Mouse (Mus musculus) testis, adult 2 months (tissue): Measurements from ENCODE around the gene Adcyap1r1. TPM values are rescaled to one million over a fixed set of nuclear protein-coding genes. Genes with fewer than 3 reads are reported as not detected.

Experiments
- H3K27ac ChIP-seq: fragments of 200-500 bp; 2 replicates; pipeline ENCODE4 v1.5.1; 2012; ENCODE audit warnings: low read depth, low read length; ENCODE audit not compliant: control insufficient read depth, insufficient read depth
- H3K27me3 ChIP-seq: fragments of 200-500 bp; 2 replicates; pipeline ENCODE4 v1.6.1; 2012; ENCODE audit warnings: mild to moderate bottlenecking, low read length, moderate library complexity; ENCODE audit not compliant: control insufficient read depth, insufficient read depth
- H3K36me3 ChIP-seq: fragments of 200-500 bp; 2 replicates; pipeline ENCODE4 v1.6.1; 2012; ENCODE audit warnings: mild to moderate bottlenecking, low read length; ENCODE audit not compliant: control insufficient read depth, insufficient read depth
- H3K4me1 ChIP-seq: fragments of 200-500 bp; 2 replicates; pipeline ENCODE4 v1.6.1; 2012; ENCODE audit warnings: low read length; ENCODE audit not compliant: control insufficient read depth, insufficient read depth
- H3K4me3 ChIP-seq: fragments of 200-500 bp; 2 replicates; pipeline ENCODE4 v1.5.1; 2012; ENCODE audit warnings: low read depth, mild to moderate bottlenecking, low read length, moderate library complexity, mixed read lengths; ENCODE audit not compliant: control insufficient read depth
- CTCF ChIP-seq: fragments of 200-500 bp; IDR thresholded peaks from 2 replicates; pipeline ENCODE4 v1.5.1; 2012; ENCODE audit warnings: low read depth, mild to moderate bottlenecking, inconsistent platforms, low read length, moderate library complexity; ENCODE audit not compliant: control insufficient read depth, insufficient read depth, insufficient replicate concordance
- POLR2A ChIP-seq: fragments of 200-500 bp; IDR thresholded peaks from 2 replicates; pipeline ENCODE4 v1.6.1; 2012; ENCODE audit warnings: low read depth, mild to moderate bottlenecking, inconsistent platforms, low read length, moderate library complexity; ENCODE audit not compliant: control insufficient read depth
- polyA plus RNA-seq: library from polyadenylated mRNA; depleted of rRNA; stranded (reverse); fragments of >200 nt; gene quantifications from 2 replicates; pipeline ENCODE4 v1.2.3, GENCODE M21; 2012

The Adcyap1r1 gene
- polyA plus RNA-seq, 1 experiment, result 0.64 TPM

- no peaks in the 10 kb centered on the region for H3K36me3 ChIP-seq
- no peak for TF ChIP-seq CTCF
- no peak for TF ChIP-seq POLR2A
- no peak overlapping the region for H3K4me3 ChIP-seq
- H3K27me3 ChIP-seq, result no peaks in the 10 kb centered on the region
- no peak overlapping the region for H3K27ac ChIP-seq
- no peaks in the 10 kb centered on the region for H3K4me1 ChIP-seq
Measured at GRCm38 (mm10) chr6:55483360-55483759, 31.6 kb downstream of the Adcyap1r1 start.

GRCm38 (mm10) chr6:55484224-55484623 is 32.4 kb downstream of the Adcyap1r1 start:
- no peak for TF ChIP-seq POLR2A
- no peak for TF ChIP-seq CTCF
- H3K27ac ChIP-seq, result no peak overlapping the region
- no peaks in the 10 kb centered on the region for H3K4me1 ChIP-seq
- no peaks in the 10 kb centered on the region for H3K27me3 ChIP-seq
- H3K4me3 ChIP-seq, result no peak overlapping the region
- H3K36me3 ChIP-seq, result no peaks in the 10 kb centered on the region

GRCm38 (mm10) chr6:55485216-55485615 is 33.4 kb downstream of the Adcyap1r1 start:
- no peak for TF ChIP-seq CTCF
- no peak for TF ChIP-seq POLR2A
- H3K36me3 ChIP-seq, result no peaks in the 10 kb centered on the region
- no peak overlapping the region for H3K27ac ChIP-seq
- no peak overlapping the region for H3K4me3 ChIP-seq
- H3K4me1 ChIP-seq, result no peaks in the 10 kb centered on the region
- H3K27me3 ChIP-seq, result no peaks in the 10 kb centered on the region

GRCm38 (mm10) chr6:55487726-55488125 is 35.9 kb downstream of the Adcyap1r1 start:
- H3K4me1 ChIP-seq, result no peaks in the 10 kb centered on the region
- no peaks in the 10 kb centered on the region for H3K36me3 ChIP-seq
- H3K4me3 ChIP-seq, result no peak overlapping the region
- no peak overlapping the region for H3K27ac ChIP-seq
- TF ChIP-seq CTCF (no peak), POLR2A (no peak)
- H3K27me3 ChIP-seq, result no peaks in the 10 kb centered on the region

- Histone ChIP-seq H3K27ac (no peak overlapping the region), H3K27me3 (no peaks in the 10 kb centered on the region), H3K4me1 (no peaks in the 10 kb centered on the region), H3K36me3 (no peaks in the 10 kb centered on the region), H3K4me3 (no peak overlapping the region)
- no peak for TF ChIP-seq POLR2A
- no peak for TF ChIP-seq CTCF
Measured at GRCm38 (mm10) chr6:55496201-55496600, 44.4 kb downstream of the Adcyap1r1 start.

- Histone ChIP-seq H3K4me3 (no peak overlapping the region), H3K27me3 (no peaks in the 10 kb centered on the region), H3K4me1 (no peaks in the 10 kb centered on the region), H3K36me3 (no peaks in the 10 kb centered on the region), H3K27ac (no peak overlapping the region)
- TF ChIP-seq CTCF (no peak), POLR2A (no peak)
Measured at GRCm38 (mm10) chr6:55498753-55499152, 47.0 kb downstream of the Adcyap1r1 start.

GRCm38 (mm10) chr6:55501061-55501460 is 49.3 kb downstream of the Adcyap1r1 start:
- no peak for TF ChIP-seq CTCF
- no peak for TF ChIP-seq POLR2A
- H3K27me3 ChIP-seq, result no peaks in the 10 kb centered on the region
- H3K4me1 ChIP-seq, result no peaks in the 10 kb centered on the region
- H3K36me3 ChIP-seq, result no peaks in the 10 kb centered on the region
- H3K27ac ChIP-seq, result no peak overlapping the region
- no peak overlapping the region for H3K4me3 ChIP-seq

GRCm38 (mm10) chr6:55502309-55502708 is 50.5 kb downstream of the Adcyap1r1 start:
- no peak overlapping the region for H3K4me3 ChIP-seq
- no peaks in the 10 kb centered on the region for H3K4me1 ChIP-seq
- H3K36me3 ChIP-seq, result no peaks in the 10 kb centered on the region
- H3K27ac ChIP-seq, result no peak overlapping the region
- TF ChIP-seq POLR2A (no peak), CTCF (no peak)
- H3K27me3 ChIP-seq, result no peaks in the 10 kb centered on the region
